Mouse (Mus musculus): ENCODE measurements at regions not wholly inside any gene's neighbourhood (a gene's known extent, or its start where the extent isn't known, plus 50 kb on each side); places are given as distances from the start of the nearest gene placed in this dataset.

- ATAC-seq (replicated peaks; ENCODE audit: insufficient number of reproducible peaks, low FRiP score, low TSS enrichment, poor library complexity, severe bottlenecking) = no peak
These were observed 59.7 kb downstream of the Prlhr start for GRCm38 (mm10) chr19:60408436-60408835.

GRCm38 (mm10) chr19:60399425-60399824 lies 68.7 kb downstream of the Prlhr start:
- ATAC-seq (replicated peaks; ENCODE audit: insufficient number of reproducible peaks, low FRiP score, low TSS enrichment, poor library complexity, severe bottlenecking) = no peak

- ATAC-seq (replicated peaks; ENCODE audit: insufficient number of reproducible peaks, low FRiP score, low TSS enrichment, poor library complexity, severe bottlenecking) = no peak
These were observed 70.4 kb downstream of the Prlhr start for GRCm38 (mm10) chr19:60397666-60398065.

- ATAC-seq (replicated peaks; ENCODE audit: insufficient number of reproducible peaks, low FRiP score, low TSS enrichment, poor library complexity, severe bottlenecking) = no peak
These were observed 71.5 kb downstream of the Prlhr start for GRCm38 (mm10) chr19:60396604-60397003.

- no peak for ATAC-seq (replicated peaks; ENCODE audit: insufficient number of reproducible peaks, low FRiP score, low TSS enrichment, poor library complexity, severe bottlenecking)
These were observed 81.4 kb downstream of the Prlhr start for GRCm38 (mm10) chr19:60386563-60387241.

GRCm38 (mm10) chr19:60384721-60385120 lies 83.4 kb downstream of the Prlhr start:
- ATAC-seq (replicated peaks; ENCODE audit: insufficient number of reproducible peaks, low FRiP score, low TSS enrichment, poor library complexity, severe bottlenecking) = no peak

- no peak for ATAC-seq (replicated peaks; ENCODE audit: insufficient number of reproducible peaks, low FRiP score, low TSS enrichment, poor library complexity, severe bottlenecking)
These were observed 85.4 kb downstream of the Prlhr start for GRCm38 (mm10) chr19:60382661-60383060.

- no peak for ATAC-seq (replicated peaks; ENCODE audit: insufficient number of reproducible peaks, low FRiP score, low TSS enrichment, poor library complexity, severe bottlenecking)
These were observed 89.0 kb downstream of the Prlhr start for GRCm38 (mm10) chr19:60379030-60379605.

- no peak for ATAC-seq (replicated peaks; ENCODE audit: insufficient number of reproducible peaks, low FRiP score, low TSS enrichment, poor library complexity, severe bottlenecking)
These were observed 104.0 kb downstream of the Prlhr start for GRCm38 (mm10) chr19:60363988-60364599.

- ATAC-seq (replicated peaks; ENCODE audit: insufficient number of reproducible peaks, low FRiP score, low TSS enrichment, poor library complexity, severe bottlenecking) = no peak
These were observed 118.4 kb upstream of the Fam204a start for GRCm38 (mm10) chr19:60344911-60345310.

- ATAC-seq (replicated peaks; ENCODE audit: insufficient number of reproducible peaks, low FRiP score, low TSS enrichment, poor library complexity, severe bottlenecking) = 0 out of 2 replicates have a peak, but pooled peaks have one; percentile 50
These were observed 115.0 kb upstream of the Fam204a start for GRCm38 (mm10) chr19:60341485-60341884.

GRCm38 (mm10) chr19:60340234-60340633 lies 113.7 kb upstream of the Fam204a start:
- ATAC-seq (replicated peaks; ENCODE audit: insufficient number of reproducible peaks, low FRiP score, low TSS enrichment, poor library complexity, severe bottlenecking) = no peak

GRCm38 (mm10) chr19:60334521-60334920 lies 108.0 kb upstream of the Fam204a start:
- ATAC-seq (replicated peaks; ENCODE audit: insufficient number of reproducible peaks, low FRiP score, low TSS enrichment, poor library complexity, severe bottlenecking) = no peak

GRCm38 (mm10) chr19:60328295-60328694 lies 101.8 kb upstream of the Fam204a start:
- ATAC-seq (replicated peaks; ENCODE audit: insufficient number of reproducible peaks, low FRiP score, low TSS enrichment, poor library complexity, severe bottlenecking) = no peak

- no peak for ATAC-seq (replicated peaks; ENCODE audit: insufficient number of reproducible peaks, low FRiP score, low TSS enrichment, poor library complexity, severe bottlenecking)
These were observed 99.1 kb upstream of the Fam204a start for GRCm38 (mm10) chr19:60325612-60326011.

- no peak for ATAC-seq (replicated peaks; ENCODE audit: insufficient number of reproducible peaks, low FRiP score, low TSS enrichment, poor library complexity, severe bottlenecking)
These were observed 98.6 kb upstream of the Fam204a start for GRCm38 (mm10) chr19:60325112-60325511.

GRCm38 (mm10) chr19:60310591-60310990 lies 84.1 kb upstream of the Fam204a start:
- no peak; the same call in 1 of the 2 replicates for ATAC-seq (replicated peaks; ENCODE audit: insufficient number of reproducible peaks, low FRiP score, low TSS enrichment, poor library complexity, severe bottlenecking)

GRCm38 (mm10) chr19:60302371-60302770 lies 75.9 kb upstream of the Fam204a start:
- no peak for ATAC-seq (replicated peaks; ENCODE audit: insufficient number of reproducible peaks, low FRiP score, low TSS enrichment, poor library complexity, severe bottlenecking)

GRCm38 (mm10) chr19:60300891-60301290 lies 74.4 kb upstream of the Fam204a start:
- ATAC-seq (replicated peaks; ENCODE audit: insufficient number of reproducible peaks, low FRiP score, low TSS enrichment, poor library complexity, severe bottlenecking) = no peak

GRCm38 (mm10) chr19:60290244-60290643 lies 63.7 kb upstream of the Fam204a start:
- ATAC-seq (replicated peaks; ENCODE audit: insufficient number of reproducible peaks, low FRiP score, low TSS enrichment, poor library complexity, severe bottlenecking) = no peak

Data from monocyte, adult 5-6 weeks (primary cell).